Mouse (Mus musculus): ENCODE measurements at regions not wholly inside any gene's neighbourhood (a gene's known extent, or its start where the extent isn't known, plus 50 kb on each side); places are given as distances from the start of the nearest gene placed in this dataset.

DNA sequence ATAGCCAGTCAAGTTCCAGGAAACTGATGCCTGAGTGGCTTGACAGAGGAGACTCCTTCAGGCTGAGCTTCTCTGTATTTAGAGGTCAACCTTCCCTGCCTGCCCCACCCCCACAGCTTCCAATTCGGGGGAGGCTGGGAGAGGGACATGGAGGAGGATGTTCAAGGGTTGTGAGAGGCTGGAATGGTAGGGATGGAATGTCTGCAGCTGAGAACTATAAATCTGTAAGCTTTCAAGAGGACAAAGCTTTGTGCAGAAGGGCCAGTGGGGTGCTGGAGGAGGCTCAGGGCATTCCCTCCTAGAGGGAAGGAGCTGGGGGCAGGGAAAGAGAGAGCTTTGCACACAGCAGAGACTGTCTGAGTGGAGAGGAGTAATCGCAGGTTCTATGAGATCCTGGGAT, 123.4 kb upstream of the Ncam1 start:
- DNase-seq (ENCODE audit: extremely low read depth), result no peak
- H3K4me1 ChIP-seq (ENCODE audit: control insufficient read depth in 1 of 2, insufficient read depth in 2 of 2), result peaks cover 0 to 25% of the 10 kb centered on the region in 2 experiments; a peak in 2 of 4 replicates
- no peaks in the 10 kb centered on the region for H3K27me3 ChIP-seq (replicated peaks)
- TF ChIP-seq SMC3 (IDR thresholded peaks at IDR 0.05; ENCODE audit: low read depth, low read length) (no peak), KAT2A (IDR thresholded peaks at IDR 0.05; ENCODE audit: insufficient replicate concordance, low read length) (no peak), MAX (IDR thresholded peaks at IDR 0.05; ENCODE audit: low read length) (no peak), POLR2AphosphoS2 (IDR thresholded peaks at IDR 0.05; ENCODE audit: low read depth, low read length) (no peak), JUN (IDR thresholded peaks at IDR 0.05; ENCODE audit: insufficient read depth, low read depth, low read length) (no peak), USF1 (IDR thresholded peaks at IDR 0.05; ENCODE audit: low read depth, low read length) (no peak), TBP (conservative IDR thresholded peaks at IDR 0.05; ENCODE audit: low read depth, low read length) (no peak), ZC3H11A (IDR thresholded peaks at IDR 0.05; ENCODE audit: low read depth, low read length) (no peak)
- H3K4me3 ChIP-seq (replicated peaks in 1 of 3; ENCODE audit: low read depth in 2 of 3, low read length in 2 of 3, poor library complexity in 1 of 3), result no peak overlapping the region
- H3K36me3 ChIP-seq (replicated peaks in 1 of 2; ENCODE audit: control insufficient read depth in 1 of 2, insufficient read depth in 1 of 2, low read length in 1 of 2), result no peaks in the 10 kb centered on the region
- H3K79me2 ChIP-seq (replicated peaks; ENCODE audit: control insufficient read depth, extremely low read depth, insufficient read depth, poor library complexity, severe bottlenecking), result no peaks in the 10 kb centered on the region
- no peak overlapping the region for H3K27ac ChIP-seq (ENCODE audit: insufficient read depth, low read depth)
- dilution Hi-C loops (cut with MboI; ENCODE audit: extremely low pct_ligation_motif_present, extremely low pct_unique_long_range_greater_than_20kb, low sequenced_read_pairs), result no loop called here
- H3K9ac ChIP-seq (ENCODE audit: insufficient read depth, low read depth), result no peak overlapping the region
- no peak overlapping the region for H3K4me2 ChIP-seq (ENCODE audit: insufficient read depth, low read depth, poor library complexity, severe bottlenecking)
- in situ Hi-C loops (cut with MboI; ENCODE audit: low pct_ligation_motif_present, low pct_unique_long_range_greater_than_20kb, low sequenced_read_pairs), result no loop called here
- no peaks in the 10 kb centered on the region for H3K9me3 ChIP-seq (replicated peaks; ENCODE audit: low read length)

DNA sequence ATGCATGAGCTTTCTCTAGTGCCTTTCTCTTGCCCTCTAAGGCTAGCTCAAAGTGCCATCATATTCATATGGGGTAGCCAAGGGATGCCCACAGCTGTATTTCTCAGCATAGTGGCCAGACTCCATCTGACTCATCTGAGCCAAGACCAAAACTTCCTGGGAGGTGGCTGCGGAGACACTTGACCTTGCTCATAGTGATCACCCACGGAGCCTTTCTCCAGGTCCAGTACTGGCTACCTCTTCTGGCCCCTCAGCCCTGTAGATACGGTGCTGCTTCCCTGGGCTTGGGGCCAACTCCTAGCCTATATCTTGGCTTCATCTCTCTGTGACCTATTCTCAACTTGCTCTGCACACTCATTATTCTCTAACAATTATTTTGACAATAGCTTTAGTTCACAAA, 122.6 kb upstream of the Ncam1 start:
- H3K27me3 ChIP-seq (replicated peaks), result no peaks in the 10 kb centered on the region
- in situ Hi-C loops (cut with MboI; ENCODE audit: low pct_ligation_motif_present, low pct_unique_long_range_greater_than_20kb, low sequenced_read_pairs), result no loop called here
- H3K9ac ChIP-seq (ENCODE audit: insufficient read depth, low read depth), result no peak overlapping the region
- H3K27ac ChIP-seq (ENCODE audit: insufficient read depth, low read depth), result no peak overlapping the region
- DNase-seq (ENCODE audit: extremely low read depth), result no peak
- no peak overlapping the region for H3K4me3 ChIP-seq (replicated peaks in 1 of 3; ENCODE audit: low read depth in 2 of 3, low read length in 2 of 3, poor library complexity in 1 of 3)
- H3K36me3 ChIP-seq (replicated peaks in 1 of 2; ENCODE audit: control insufficient read depth in 1 of 2, insufficient read depth in 1 of 2, low read length in 1 of 2), result no peaks in the 10 kb centered on the region
- H3K79me2 ChIP-seq (replicated peaks; ENCODE audit: control insufficient read depth, extremely low read depth, insufficient read depth, poor library complexity, severe bottlenecking), result no peaks in the 10 kb centered on the region
- dilution Hi-C loops (cut with MboI; ENCODE audit: extremely low pct_ligation_motif_present, extremely low pct_unique_long_range_greater_than_20kb, low sequenced_read_pairs), result no loop called here
- no peaks in the 10 kb centered on the region for H3K9me3 ChIP-seq (replicated peaks; ENCODE audit: low read length)
- H3K4me2 ChIP-seq (ENCODE audit: insufficient read depth, low read depth, poor library complexity, severe bottlenecking), result no peak overlapping the region
- TF ChIP-seq MAFK (IDR thresholded peaks at IDR 0.05; ENCODE audit: insufficient replicate concordance, low read length) (no peak), ETS1 (conservative IDR thresholded peaks at IDR 0.05; ENCODE audit: low read depth, low read length) (no peak), SIN3A (IDR thresholded peaks at IDR 0.05; ENCODE audit: low read length) (no peak), ELF1 (IDR thresholded peaks at IDR 0.05; ENCODE audit: low read depth, low read length) (no peak), ZKSCAN1 (IDR thresholded peaks at IDR 0.05; ENCODE audit: borderline replicate concordance, low read depth, low read length) (no peak), IRF4 (IDR thresholded peaks at IDR 0.05; ENCODE audit: low read depth, low read length) (no peak), KAT2A (IDR thresholded peaks at IDR 0.05; ENCODE audit: insufficient replicate concordance, low read length) (no peak), TBP (conservative IDR thresholded peaks at IDR 0.05; ENCODE audit: low read depth, low read length) (no peak), MEF2A (IDR thresholded peaks at IDR 0.05; ENCODE audit: borderline replicate concordance, low read depth, low read length) (no peak), BHLHE40 (IDR thresholded peaks at IDR 0.05; ENCODE audit: low read depth, low read length) (no peak), ZC3H11A (IDR thresholded peaks at IDR 0.05; ENCODE audit: low read depth, low read length) (no peak), E2F4 (IDR thresholded peaks at IDR 0.05; ENCODE audit: insufficient replicate concordance, low read depth, low read length) (no peak), RAD21 (IDR thresholded peaks at IDR 0.05; ENCODE audit: low read depth, low read length) (no peak)
- peaks cover 0 to 25% of the 10 kb centered on the region in 2 experiments; a peak in 2 of 4 replicates for H3K4me1 ChIP-seq (ENCODE audit: control insufficient read depth in 1 of 2, insufficient read depth in 2 of 2)

Data from CH12.LX (cell line).